Mouse (Mus musculus) heart, embryonic 11.5 days (tissue): ENCODE results near the gene Tead1. TPM values are rescaled to one million over a fixed set of nuclear protein-coding genes. Genes with fewer than 3 reads are reported as not detected.

Source experiments
- ATAC-seq: fragments of 200-750 bp; cut with Nextera tagmentation; replicated peaks from 2 replicates; pipeline ENCODE4 v1.8.0; 2017; ENCODE audit warnings: moderate library complexity; ENCODE audit not compliant: insufficient number of reproducible peaks, low FRiP score, low TSS enrichment
- H3K27ac ChIP-seq: fragments of 300-500 bp; sonication (generic); 2 replicates; pipeline ENCODE4 v1.5.1; 2014; ENCODE audit warnings: mild to moderate bottlenecking, low read depth, low read length
- H3K27me3 ChIP-seq: fragments of 300-500 bp; sonication (generic); 2 replicates; pipeline ENCODE4 v1.6.1; 2014; ENCODE audit warnings: mild to moderate bottlenecking, low read length, mixed read lengths; ENCODE audit not compliant: control insufficient read depth, insufficient read depth
- H3K36me3 ChIP-seq: fragments of 300-500 bp; sonication (generic); 2 replicates; pipeline ENCODE4 v1.6.1; 2014; ENCODE audit warnings: mild to moderate bottlenecking, low read length, moderate library complexity, mixed read lengths; ENCODE audit not compliant: control insufficient read depth, insufficient read depth
- H3K4me1 ChIP-seq: fragments of 300-500 bp; sonication (generic); 2 replicates; pipeline ENCODE4 v1.6.1; 2014; ENCODE audit warnings: low read length; ENCODE audit not compliant: control insufficient read depth, insufficient read depth
- H3K4me2 ChIP-seq: fragments of 300-500 bp; sonication (generic); 2 replicates; pipeline ENCODE4 v1.6.1; 2014; ENCODE audit warnings: mild to moderate bottlenecking, moderate library complexity
- H3K4me3 ChIP-seq: fragments of 300-500 bp; sonication (generic); 2 replicates; pipeline ENCODE4 v1.5.1; 2014; ENCODE audit warnings: low read depth, low read length
- H3K9ac ChIP-seq: fragments of 300-500 bp; sonication (generic); 2 replicates; pipeline ENCODE4 v1.6.1; 2014; ENCODE audit warnings: mild to moderate bottlenecking, low read depth, low read length, moderate library complexity
- H3K9me3 ChIP-seq: fragments of 300-500 bp; sonication (generic); replicated peaks from 2 replicates; pipeline ENCODE4 v1.6.1; 2016; ENCODE audit warnings: low read length; ENCODE audit not compliant: control insufficient read depth
- WGBS: fragments of 180-500 bp; shearing (Covaris S2); extraction: QIAGEN DNeasy Blood & Tissue Kit; methylation state at CpG from one replicate; pipeline ENCODE4 v1.1.7; 2014; ENCODE audit not compliant: insufficient replicate concordance; 5-methylcytosine and 5-hydroxymethylcytosine counted together
- microRNA-seq: library from miRNA; unstranded; fragments of <30 nt; microRNA quantifications from one replicate; pipeline ENCODE4, GENCODE M21; 2016; ENCODE audit warnings: borderline number of aligned reads
- polyA plus RNA-seq: library from polyadenylated mRNA; unstranded; fragments of >200 nt; fragmentation: Nextera tagmentation; extraction: Ambion mirVana; gene quantifications from 2 replicates; pipeline ENCODE4 v1.2.1, GENCODE M21; 2014

Gene Tead1
- polyA plus RNA-seq, 1 experiment from 2014 or later, result 35.5 TPM

DNA sequence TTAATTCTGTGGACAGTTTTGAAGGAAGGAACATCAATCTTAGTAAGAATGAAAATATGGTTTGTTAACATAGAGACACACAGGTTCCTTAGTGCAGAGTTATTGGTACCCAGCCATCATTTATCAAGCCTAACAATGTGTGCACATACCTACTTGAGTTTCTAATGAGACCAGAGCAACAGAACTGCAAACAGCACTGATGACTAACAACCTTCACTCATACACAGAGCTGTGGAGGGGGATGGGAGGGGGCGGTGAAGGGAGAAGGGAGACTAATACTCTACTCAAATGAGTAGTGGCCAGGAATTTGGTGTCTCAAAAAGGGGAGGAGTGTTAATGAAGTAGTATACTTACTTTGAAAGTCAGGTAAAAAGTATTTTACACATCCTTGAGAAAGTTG lies 263.9 kb downstream of the Tead1 start:
- Histone ChIP-seq H3K9me3 (no peaks in the 10 kb centered on the region), H3K36me3 (no peaks in the 10 kb centered on the region), H3K9ac (no peak overlapping the region), H3K4me2 (no peak overlapping the region), H3K27ac (no peak overlapping the region), H3K4me1 (no peaks in the 10 kb centered on the region), H3K27me3 (no peaks in the 10 kb centered on the region; the same call in 1 of the 2 replicates), H3K4me3 (no peak overlapping the region)
- ATAC-seq, result no peak
- 97% methylated on average over 1 of the region's 1 CpGs for WGBS

DNA sequence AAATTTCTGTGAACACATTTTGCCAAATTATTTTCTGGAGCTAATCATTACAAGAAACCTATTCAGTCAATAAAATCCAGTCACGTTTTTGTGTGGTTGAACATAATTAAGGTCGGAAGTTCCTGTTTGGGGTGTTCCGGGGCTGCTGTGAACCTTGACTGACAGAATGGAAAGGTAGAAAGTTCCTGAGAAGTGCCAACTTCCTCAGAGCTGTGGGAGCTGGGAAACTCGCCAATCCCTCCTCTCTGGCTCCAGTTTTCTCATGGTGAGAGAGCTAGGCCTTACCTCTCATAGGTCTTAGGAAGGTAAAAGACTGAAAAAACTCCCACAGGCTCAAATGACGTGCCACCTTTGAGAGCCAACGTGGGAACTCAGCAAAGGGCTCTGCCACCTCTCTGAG lies 267.6 kb downstream of the Tead1 start:
- Histone ChIP-seq H3K4me2 (no peak overlapping the region), H3K27me3 (no peaks in the 10 kb centered on the region; the same call in 1 of the 2 replicates), H3K4me1 (no peaks in the 10 kb centered on the region), H3K27ac (no peak overlapping the region), H3K9ac (no peak overlapping the region), H3K9me3 (no peaks in the 10 kb centered on the region), H3K36me3 (no peaks in the 10 kb centered on the region), H3K4me3 (no peak overlapping the region)
- 53% methylated on average over 6 of the region's 6 CpGs for WGBS
- ATAC-seq, result no peak

DNA sequence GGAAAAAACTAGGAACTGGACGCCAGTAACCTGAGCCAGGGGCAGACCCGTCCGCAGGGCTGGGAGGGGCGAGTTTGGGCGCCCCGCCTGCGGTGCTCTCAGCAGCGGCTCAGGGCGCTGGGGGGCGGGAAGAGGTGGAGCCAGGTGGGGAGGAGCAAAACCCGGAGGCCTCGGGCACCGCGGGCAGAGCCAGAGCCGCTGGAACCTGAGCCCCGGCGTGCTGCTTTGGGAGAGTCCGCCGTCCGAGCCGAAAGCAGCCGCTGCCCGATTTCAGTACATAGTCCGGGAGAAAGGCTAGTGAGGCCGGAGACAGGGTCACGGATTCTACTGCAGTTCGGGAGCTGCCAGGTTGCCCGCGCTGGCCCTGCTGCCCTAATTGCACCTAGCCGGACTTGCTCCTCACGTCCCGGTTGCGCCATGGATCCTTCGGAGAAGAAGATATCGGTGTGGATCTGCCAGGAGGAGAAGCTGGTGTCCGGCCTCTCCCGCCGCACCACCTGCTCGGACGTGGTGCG lies 274.7 kb downstream of the Tead1 start, which contains the start of gene Rassf10:
Gene Rassf10 (plus strand): TSS at position 186 of the 515 bp plus-strand sequence.
- Histone ChIP-seq H3K4me2 (peak within 1 kb of the TSS; percentile 75), H3K9ac (peak within 1 kb of the TSS; percentile 58), H3K27me3 (peaks cover 18% of the 10 kb centered on the region), H3K4me3 (peak within 1 kb of the TSS; percentile 52), H3K9me3 (no peaks in the 10 kb centered on the region), H3K36me3 (no peaks in the 10 kb centered on the region), H3K27ac (no peak within 1 kb of the TSS), H3K4me1 (peaks cover 14% of the 10 kb centered on the region; the same call in 1 of the 2 replicates)
- peak; percentile 71 for ATAC-seq
- WGBS, result under 1% methylated on average over 40 of the region's 41 CpGs

DNA sequence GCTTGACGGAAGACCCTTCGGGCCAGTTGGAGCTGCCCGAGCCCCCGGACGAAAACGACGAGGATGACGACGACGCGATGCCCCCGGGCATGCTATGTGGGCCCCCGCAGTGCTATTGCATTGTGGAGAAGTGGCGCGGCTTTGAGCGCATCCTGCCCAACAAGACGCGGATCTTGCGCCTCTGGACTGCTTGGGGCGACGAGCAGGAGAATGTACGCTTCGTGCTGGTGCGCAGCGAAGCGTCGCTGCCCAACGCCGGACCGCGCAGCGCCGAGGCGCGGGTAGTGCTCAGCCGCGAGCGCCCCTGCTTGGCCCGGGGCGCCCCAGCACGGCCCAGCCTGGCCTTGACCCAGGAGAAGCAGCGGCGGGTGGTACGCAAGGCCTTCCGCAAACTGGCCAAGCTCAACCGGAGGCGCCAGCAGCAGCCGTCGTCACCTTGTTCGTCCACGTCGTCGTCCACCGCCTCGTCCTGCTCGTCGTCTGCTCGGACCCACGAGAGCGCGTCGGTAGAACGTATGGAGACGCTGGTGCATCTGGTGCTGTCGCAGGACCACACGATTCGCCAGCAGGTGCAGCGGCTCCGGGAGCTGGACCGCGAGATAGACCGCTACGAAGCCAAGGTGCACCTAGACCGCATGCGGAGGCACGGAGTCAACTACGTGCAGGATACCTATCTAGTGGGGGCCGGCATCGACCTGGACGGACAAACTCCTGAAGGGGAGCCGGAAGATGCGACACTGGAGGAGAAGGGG lies 275.4 kb downstream of the Tead1 start:
- no peak for ATAC-seq
- Histone ChIP-seq H3K4me2 (peak overlapping the region; percentile 75), H3K27me3 (peaks cover 18% of the 10 kb centered on the region), H3K9me3 (no peaks in the 10 kb centered on the region), H3K9ac (peak overlapping the region; percentile 58), H3K27ac (no peak overlapping the region), H3K4me1 (peaks cover 14% of the 10 kb centered on the region; the same call in 1 of the 2 replicates), H3K36me3 (no peaks in the 10 kb centered on the region), H3K4me3 (peak overlapping the region; percentile 52)
- WGBS, result 1% methylated on average over 82 of the region's 82 CpGs

DNA sequence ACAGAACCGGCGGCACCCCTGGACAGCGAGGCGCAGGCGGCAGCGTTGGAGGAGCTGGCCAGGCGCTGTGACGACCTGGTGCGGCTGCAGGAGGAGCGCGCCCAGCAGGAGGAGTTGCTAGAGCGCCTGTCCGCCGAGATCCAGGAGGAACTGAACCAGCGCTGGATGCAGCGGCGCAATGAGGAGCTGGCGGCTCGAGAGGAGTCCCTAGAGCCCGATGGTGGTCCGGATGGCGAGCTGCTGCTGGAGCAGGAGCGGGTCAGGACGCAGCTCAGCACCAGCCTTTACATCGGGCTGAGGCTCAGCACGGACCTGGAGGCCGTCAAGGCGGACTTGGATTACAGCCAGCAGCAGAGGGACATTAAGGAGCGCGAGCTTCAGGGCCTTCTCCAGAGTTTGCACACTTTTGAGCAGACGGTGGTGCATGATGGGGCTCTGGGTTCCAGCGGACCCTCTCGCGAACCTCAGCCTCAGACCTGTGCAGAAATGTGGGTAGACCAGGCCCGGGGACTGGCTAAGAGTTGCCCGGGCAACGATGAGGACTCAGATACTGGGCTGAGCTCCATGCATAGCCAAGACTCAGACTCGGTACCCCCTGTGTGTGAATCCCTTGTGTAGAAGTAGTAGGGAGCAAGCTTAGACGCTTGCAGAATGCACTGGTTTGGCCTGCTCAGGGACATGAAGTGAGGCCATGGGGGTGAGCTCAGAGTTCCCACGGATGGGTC lies 276.1 kb downstream of the Tead1 start:
- H3K9ac ChIP-seq, result peak overlapping the region; percentile 58
- no peaks in the 10 kb centered on the region for H3K9me3 ChIP-seq
- WGBS, result 4% methylated on average over 40 of the region's 40 CpGs
- ATAC-seq, result peak; percentile 31
- peak overlapping the region; percentile 75 for H3K4me2 ChIP-seq
- peak overlapping the region; percentile 52 for H3K4me3 ChIP-seq
- peaks cover 14% of the 10 kb centered on the region; the same call in 1 of the 2 replicates for H3K4me1 ChIP-seq
- peaks cover 18% of the 10 kb centered on the region for H3K27me3 ChIP-seq
- H3K36me3 ChIP-seq, result no peaks in the 10 kb centered on the region
- no peak overlapping the region for H3K27ac ChIP-seq

DNA sequence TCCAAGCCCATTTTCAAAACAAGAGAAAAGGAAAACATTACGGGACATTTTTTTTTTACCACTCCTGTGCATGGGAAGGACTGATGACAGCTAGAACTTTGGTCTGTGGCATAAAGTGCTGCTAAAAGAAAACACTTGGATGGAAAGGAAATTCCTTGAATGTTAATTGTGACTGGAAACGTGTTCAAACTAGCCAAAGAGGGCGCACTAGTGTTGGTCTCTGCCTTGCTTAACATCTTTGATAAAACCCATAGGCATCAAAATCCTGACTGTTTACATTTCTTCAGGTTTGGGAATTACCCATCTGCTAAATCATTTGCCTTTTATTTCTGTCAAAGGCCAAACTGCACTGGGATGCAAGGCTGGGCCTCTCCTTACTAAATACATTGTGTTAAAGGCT lies 276.8 kb downstream of the Tead1 start:
- 29% methylated on average over 3 of the region's 3 CpGs for whole genome bisulfite sequencing
- peak overlapping the region; percentile 75 for H3K4me2 ChIP-seq
- H3K4me1 ChIP-seq, result peaks cover 14% of the 10 kb centered on the region; the same call in 1 of the 2 replicates
- ATAC-seq, result no peak
- H3K36me3 ChIP-seq, result no peaks in the 10 kb centered on the region
- no peaks in the 10 kb centered on the region for H3K9me3 ChIP-seq
- H3K27ac ChIP-seq, result no peak overlapping the region
- no peak overlapping the region for H3K9ac ChIP-seq
- H3K4me3 ChIP-seq, result peak overlapping the region; percentile 52; the same call in 1 of the 2 replicates
- peaks cover 18% of the 10 kb centered on the region for H3K27me3 ChIP-seq

Small RNAs within 50 kb of the gene (microRNA-seq; reads per million reads assigned to microRNA genes)
- not detected for gene Gm44462
